Mouse (Mus musculus) forebrain, embryonic 12.5 days (tissue): Measurements from ENCODE around the gene Tmem201. TPM values are rescaled to one million over a fixed set of nuclear protein-coding genes. Genes with fewer than 3 reads are reported as not detected.

Experiments
- ATAC-seq: fragments of 200-750 bp; cut with Nextera tagmentation; 2 replicates; pipeline ENCODE4 v1.8.0; 2017; ENCODE audit warnings: moderate TSS enrichment; ENCODE audit not compliant: low FRiP score
- H3K27ac ChIP-seq: fragments of 300-500 bp; sonication (generic); 2 replicates; pipeline ENCODE4 v1.5.1; 2016; ENCODE audit warnings: mild to moderate bottlenecking
- H3K27me3 ChIP-seq: fragments of 300-500 bp; sonication (generic); 2 replicates; pipeline ENCODE4 v1.6.1; 2016; ENCODE audit warnings: mild to moderate bottlenecking
- H3K36me3 ChIP-seq: fragments of 300-500 bp; sonication (generic); replicated peaks from 2 replicates; pipeline ENCODE4 v1.6.1; 2016; ENCODE audit warnings: mild to moderate bottlenecking
- H3K4me1 ChIP-seq: fragments of 300-500 bp; sonication (generic); 2 replicates; pipeline ENCODE4 v1.6.1; 2016
- H3K4me2 ChIP-seq: fragments of 300-500 bp; sonication (generic); 2 replicates; pipeline ENCODE4 v1.6.1; 2016; ENCODE audit warnings: mild to moderate bottlenecking, moderate library complexity
- H3K4me3 ChIP-seq: fragments of 300-500 bp; sonication (generic); replicated peaks from 2 replicates; pipeline ENCODE4 v1.5.1; 2016; ENCODE audit warnings: mild to moderate bottlenecking
- H3K9ac ChIP-seq: fragments of 300-500 bp; sonication (generic); 2 replicates; pipeline ENCODE4 v1.6.1; 2016; ENCODE audit warnings: mild to moderate bottlenecking
- H3K9me3 ChIP-seq: fragments of 300-500 bp; sonication (generic); 2 replicates; pipeline ENCODE4 v1.6.1; 2016
- WGBS: fragments of 180-500 bp; shearing (Covaris S2); methylation state at CpG from one replicate; pipeline ENCODE4 v1.1.7; 2016; 5-methylcytosine and 5-hydroxymethylcytosine counted together
- polyA plus RNA-seq: library from polyadenylated mRNA; unstranded; fragments of >200 nt; fragmentation: Nextera tagmentation; extraction: Ambion mirVana; gene quantifications from 2 replicates; pipeline ENCODE4 v1.2.1, GENCODE M21; 2016

Gene Tmem201
- polyA plus RNA-seq, 1 experiment from 2014 or later, result 39.4 TPM

DNA sequence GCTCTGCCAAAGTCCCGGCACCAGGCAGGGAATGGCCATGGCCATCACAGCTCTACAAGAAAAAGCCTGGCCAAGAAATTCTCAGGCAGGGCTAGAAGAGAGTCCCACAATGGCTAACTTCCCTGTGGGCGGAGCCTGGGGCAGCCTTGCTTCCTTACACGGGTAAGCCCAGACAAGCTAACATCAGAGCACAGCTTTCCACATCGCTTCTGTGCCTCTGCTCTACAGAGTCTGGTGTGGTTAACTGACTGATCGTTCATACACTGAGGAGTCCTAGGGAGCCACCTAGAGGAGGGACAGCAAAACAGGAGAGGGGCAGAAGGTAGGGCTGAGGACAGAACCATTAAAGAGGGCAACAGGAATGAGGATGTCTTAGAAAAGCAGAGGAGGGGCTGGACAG is 27.3 kb downstream of the Tmem201 start:
- H3K4me2 ChIP-seq, result no peak overlapping the region
- no peak overlapping the region for H3K9ac ChIP-seq
- H3K27ac ChIP-seq, result no peak overlapping the region
- no peaks in the 10 kb centered on the region for H3K9me3 ChIP-seq
- no peak overlapping the region for H3K4me3 ChIP-seq
- WGBS, result 26% methylated on average over 5 of the region's 5 CpGs
- no peaks in the 10 kb centered on the region for H3K27me3 ChIP-seq
- H3K4me1 ChIP-seq, result peaks cover 6% of the 10 kb centered on the region
- peak; percentile 69; the same call in 1 of the 2 replicates for ATAC-seq
- peaks cover 10% of the 10 kb centered on the region for H3K36me3 ChIP-seq

- 92% methylated on average over 8 of the region's 8 CpGs for WGBS
- ATAC-seq, result no peak
- H3K4me2 ChIP-seq, result no peak overlapping the region
- no peak overlapping the region for H3K4me3 ChIP-seq
- H3K27me3 ChIP-seq, result no peaks in the 10 kb centered on the region
- no peak overlapping the region for H3K9ac ChIP-seq
- H3K9me3 ChIP-seq, result no peaks in the 10 kb centered on the region
- no peaks in the 10 kb centered on the region for H3K4me1 ChIP-seq
- H3K36me3 ChIP-seq, result no peaks in the 10 kb centered on the region
- no peak overlapping the region for H3K27ac ChIP-seq
Measured at GRCm38 (mm10) chr4:149705941-149706340, 31.9 kb downstream of the Tmem201 start.

- H3K4me2 ChIP-seq, result no peak overlapping the region
- no peak overlapping the region for H3K27ac ChIP-seq
- H3K9ac ChIP-seq, result no peak overlapping the region
- no peak for ATAC-seq
- 81% methylated on average over 7 of the region's 7 CpGs for WGBS
- no peak overlapping the region for H3K4me3 ChIP-seq
- no peaks in the 10 kb centered on the region for H3K36me3 ChIP-seq
- H3K9me3 ChIP-seq, result no peaks in the 10 kb centered on the region
- no peaks in the 10 kb centered on the region for H3K4me1 ChIP-seq
- H3K27me3 ChIP-seq, result peaks cover 5% of the 10 kb centered on the region; the same call in 1 of the 2 replicates
Measured at GRCm38 (mm10) chr4:149705298-149705697, 32.5 kb downstream of the Tmem201 start.

- ATAC-seq, result no peak
- H3K27ac ChIP-seq, result no peak within 1 kb of the TSS
- no peak within 1 kb of the TSS for H3K4me2 ChIP-seq
- H3K4me3 ChIP-seq, result no peak within 1 kb of the TSS
- H3K4me1 ChIP-seq, result peaks cover 8% of the 10 kb centered on the region
- no peaks in the 10 kb centered on the region for H3K36me3 ChIP-seq
- H3K27me3 ChIP-seq, result peaks cover 26% of the 10 kb centered on the region
- 78% methylated on average over 19 of the region's 19 CpGs for WGBS
- no peak within 1 kb of the TSS for H3K9ac ChIP-seq
- H3K9me3 ChIP-seq, result no peaks in the 10 kb centered on the region
Measured at GRCm38 (mm10) chr4:149702210-149702979, 35.4 kb downstream of the Tmem201 start, which contains the start of gene Pik3cd. Gene Pik3cd, minus strand, starts transcription at chr4:149702571.

- Histone ChIP-seq H3K27ac (no peak overlapping the region), H3K4me3 (no peak overlapping the region), H3K36me3 (no peaks in the 10 kb centered on the region), H3K4me1 (peaks cover 9% of the 10 kb centered on the region), H3K9ac (no peak overlapping the region), H3K9me3 (no peaks in the 10 kb centered on the region), H3K27me3 (peaks cover 33% of the 10 kb centered on the region), H3K4me2 (no peak overlapping the region)
- WGBS, result 62% methylated on average over 18 of the region's 18 CpGs
- ATAC-seq, result 0 out of 2 replicates have a peak, but pooled peaks have one; percentile 55
Measured at GRCm38 (mm10) chr4:149701426-149702209, 36.2 kb downstream of the Tmem201 start.

- WGBS, result 81% methylated on average over 4 of the region's 4 CpGs
- H3K36me3 ChIP-seq, result no peaks in the 10 kb centered on the region
- H3K4me2 ChIP-seq, result no peak overlapping the region
- H3K4me1 ChIP-seq, result peaks cover 13% of the 10 kb centered on the region
- no peak for ATAC-seq
- no peak overlapping the region for H3K9ac ChIP-seq
- peaks cover 46% of the 10 kb centered on the region for H3K27me3 ChIP-seq
- no peak overlapping the region for H3K27ac ChIP-seq
- H3K4me3 ChIP-seq, result no peak overlapping the region
- no peaks in the 10 kb centered on the region for H3K9me3 ChIP-seq
Measured at GRCm38 (mm10) chr4:149699953-149700352, 37.9 kb downstream of the Tmem201 start.

GRCm38 (mm10) chr4:149698197-149698821 is 39.5 kb downstream of the Tmem201 start:
- no peaks in the 10 kb centered on the region for H3K9me3 ChIP-seq
- no peaks in the 10 kb centered on the region for H3K36me3 ChIP-seq
- peak overlapping the region; percentile 85 for H3K4me2 ChIP-seq
- ATAC-seq, result peak; percentile 83
- H3K9ac ChIP-seq, result peak overlapping the region; percentile 57
- WGBS, result 1% methylated on average over 35 of the region's 35 CpGs
- peaks cover 13% of the 10 kb centered on the region for H3K4me1 ChIP-seq
- H3K4me3 ChIP-seq, result peak overlapping the region; percentile 48
- H3K27me3 ChIP-seq, result peaks cover 46% of the 10 kb centered on the region
- H3K27ac ChIP-seq, result no peak overlapping the region

DNA sequence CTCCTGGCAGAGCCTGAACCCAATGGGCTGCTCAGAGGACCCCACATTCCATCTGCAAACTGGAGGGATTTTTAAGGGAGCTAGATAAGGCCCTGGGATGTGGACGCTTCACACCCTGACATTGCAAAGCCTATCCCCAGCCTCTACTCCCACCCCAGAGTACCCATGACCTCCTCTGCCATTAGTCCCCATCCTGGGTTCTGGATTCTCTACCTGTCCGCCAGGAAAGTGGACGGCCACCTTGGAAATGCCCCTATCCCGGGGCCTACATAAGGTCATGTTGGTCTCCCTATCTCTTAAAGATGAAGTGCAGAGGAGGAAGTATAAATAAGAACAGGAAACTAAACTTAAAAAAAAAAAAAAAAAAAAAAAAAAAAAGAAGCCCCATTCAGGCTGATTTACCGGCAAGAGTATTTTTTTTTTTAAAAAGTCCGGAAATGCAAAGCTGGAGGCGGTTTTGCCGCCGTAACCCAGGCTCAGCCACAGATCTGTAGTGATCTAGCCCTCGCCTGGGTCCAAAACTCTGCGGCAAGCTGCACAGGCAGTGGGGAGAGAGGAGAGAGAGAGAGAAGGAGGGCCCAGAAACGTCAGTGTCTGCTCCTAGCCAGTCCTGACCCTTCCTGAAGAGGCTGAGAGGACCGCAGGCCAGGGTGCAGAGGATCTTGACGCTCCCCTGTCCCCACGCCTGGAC is 40.2 kb downstream of the Tmem201 start:
- Histone ChIP-seq H3K4me3 (peak overlapping the region; percentile 48), H3K4me2 (peak overlapping the region; percentile 85), H3K27me3 (peaks cover 46% of the 10 kb centered on the region), H3K27ac (no peak overlapping the region), H3K4me1 (peaks cover 13% of the 10 kb centered on the region), H3K36me3 (no peaks in the 10 kb centered on the region), H3K9me3 (no peaks in the 10 kb centered on the region), H3K9ac (peak overlapping the region; percentile 57; the same call in 1 of the 2 replicates)
- WGBS, result 25% methylated on average over 15 of the region's 15 CpGs
- ATAC-seq, result peak; percentile 45

GRCm38 (mm10) chr4:149696189-149696971 is 41.5 kb downstream of the Tmem201 start:
- 40% methylated on average over 16 of the region's 16 CpGs for WGBS
- no peak overlapping the region for H3K27ac ChIP-seq
- peaks cover 50% of the 10 kb centered on the region for H3K27me3 ChIP-seq

DNA sequence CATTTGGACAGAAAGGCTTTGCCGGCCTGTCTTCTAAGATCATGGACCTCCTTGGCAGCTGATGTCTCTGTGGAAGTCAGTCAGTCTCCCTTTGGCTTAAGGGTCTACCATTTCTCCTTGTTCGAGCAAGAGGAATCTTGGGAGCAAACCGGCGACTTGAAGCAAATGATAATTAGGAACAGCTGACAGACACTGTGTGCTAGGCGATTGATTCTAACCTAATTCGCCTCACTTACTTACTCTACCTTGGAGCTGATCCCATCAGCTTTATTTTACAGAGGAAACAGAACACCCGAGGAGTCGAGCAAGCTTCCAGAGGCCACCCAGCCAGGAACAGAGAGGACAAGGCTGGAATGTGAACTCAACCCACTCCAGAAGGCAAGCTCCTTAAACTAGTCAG is 46.5 kb downstream of the Tmem201 start:
- peaks cover 2% of the 10 kb centered on the region for H3K4me1 ChIP-seq
- no peaks in the 10 kb centered on the region for H3K36me3 ChIP-seq
- no peaks in the 10 kb centered on the region for H3K9me3 ChIP-seq
- ATAC-seq, result no peak
- 75% methylated on average over 8 of the region's 8 CpGs for WGBS
- no peak overlapping the region for H3K4me3 ChIP-seq
- H3K9ac ChIP-seq, result no peak overlapping the region
- H3K27me3 ChIP-seq, result peaks cover 14% of the 10 kb centered on the region
- H3K4me2 ChIP-seq, result no peak overlapping the region
- H3K27ac ChIP-seq, result no peak overlapping the region

More at GRCm38 (mm10) chr4:149696189-149696971, 41.5 kb downstream of the Tmem201 start:
- Histone ChIP-seq H3K4me1 (peaks cover 13% of the 10 kb centered on the region), H3K4me3 (no peak overlapping the region), H3K9me3 (no peaks in the 10 kb centered on the region), H3K9ac (no peak overlapping the region), H3K36me3 (no peaks in the 10 kb centered on the region), H3K4me2 (no peak overlapping the region)
- ATAC-seq, result no peak

DNA sequence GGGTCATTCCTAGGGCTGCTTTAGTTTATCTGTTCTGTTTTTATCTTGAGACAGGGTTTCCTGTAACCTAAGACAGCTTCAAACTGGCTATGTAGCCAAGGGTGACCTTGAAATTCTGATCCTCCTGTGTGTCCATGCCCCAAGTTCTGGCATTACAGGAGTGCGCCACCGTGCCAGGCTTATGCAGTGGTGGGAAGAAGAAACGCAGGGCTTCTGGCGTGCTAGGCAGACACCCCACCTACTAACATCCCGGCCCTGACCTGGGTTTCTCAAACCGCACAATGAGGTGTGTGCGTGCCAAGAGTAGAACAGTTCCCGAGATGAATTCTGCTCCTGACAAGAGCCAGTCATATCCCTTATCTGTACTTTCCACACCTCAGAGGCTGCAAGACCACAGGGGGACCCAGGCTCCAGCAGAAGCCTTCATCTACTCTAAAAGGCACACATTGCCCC is 47.0 kb downstream of the Tmem201 start:
- ATAC-seq, result no peak
- H3K36me3 ChIP-seq, result no peaks in the 10 kb centered on the region
- peaks cover 9% of the 10 kb centered on the region for H3K27me3 ChIP-seq
- no peak overlapping the region for H3K4me3 ChIP-seq
- no peaks in the 10 kb centered on the region for H3K4me1 ChIP-seq
- no peak overlapping the region for H3K27ac ChIP-seq
- no peaks in the 10 kb centered on the region for H3K9me3 ChIP-seq
- 90% methylated on average over 8 of the region's 8 CpGs for WGBS
- H3K9ac ChIP-seq, result no peak overlapping the region
- H3K4me2 ChIP-seq, result no peak overlapping the region
